Mouse (Mus musculus): ENCODE data around the gene Iqck. TPM values are rescaled to one million over a fixed set of nuclear protein-coding genes. Genes with fewer than 3 reads are reported as not detected.

Iqck gene
- polyA plus RNA-seq, 1 experiment from 2014 or later, result 3.5 TPM

GRCm38 (mm10) chr7:118985786-118986185 lies 130.2 kb downstream of the Iqck start:
- H3K4me1 ChIP-seq, result peaks cover 30% of the 10 kb centered on the region
- 82% methylated on average over 4 of the region's 4 CpGs for WGBS
- H3K36me3 ChIP-seq, result peaks cover 48% of the 10 kb centered on the region
- ATAC-seq (ENCODE audit: low FRiP score, low read depth), result no peak
- H3K27me3 ChIP-seq, result no peaks in the 10 kb centered on the region
- no peak overlapping the region for H3K9ac ChIP-seq (replicated peaks)
- H3K27ac ChIP-seq (replicated peaks), result peak overlapping the region; percentile 54; the same call in 1 of the 2 replicates
- no peak overlapping the region for H3K4me3 ChIP-seq
- H3K4me2 ChIP-seq (replicated peaks), result no peak overlapping the region
- no peaks in the 10 kb centered on the region for H3K9me3 ChIP-seq

- Histone ChIP-seq H3K9ac (replicated peaks) (no peak overlapping the region), H3K4me1 (peaks cover 36% of the 10 kb centered on the region), H3K27me3 (no peaks in the 10 kb centered on the region), H3K9me3 (no peaks in the 10 kb centered on the region), H3K36me3 (peaks cover 43% of the 10 kb centered on the region), H3K4me2 (replicated peaks) (no peak overlapping the region), H3K27ac (replicated peaks) (peak overlapping the region; percentile 54; the same call in 1 of the 2 replicates), H3K4me3 (no peak overlapping the region)
- WGBS, result 59% methylated on average over 4 of the region's 4 CpGs
- ATAC-seq (ENCODE audit: low FRiP score, low read depth), result no peak
These were observed 130.8 kb downstream of the Iqck start for GRCm38 (mm10) chr7:118986369-118986768.

GRCm38 (mm10) chr7:118989275-118989856 lies 133.8 kb downstream of the Iqck start:
- Histone ChIP-seq H3K4me1 (peaks cover 65% of the 10 kb centered on the region), H3K27me3 (no peaks in the 10 kb centered on the region), H3K27ac (replicated peaks) (no peak overlapping the region), H3K36me3 (peaks cover 13% of the 10 kb centered on the region; the same call in 1 of the 2 replicates), H3K4me3 (no peak overlapping the region), H3K9ac (replicated peaks) (no peak overlapping the region), H3K4me2 (replicated peaks) (no peak overlapping the region), H3K9me3 (no peaks in the 10 kb centered on the region)
- ATAC-seq (ENCODE audit: low FRiP score, low read depth), result no peak
- WGBS, result 79% methylated on average over 5 of the region's 5 CpGs

GRCm38 (mm10) chr7:118990282-118990681 lies 134.7 kb downstream of the Iqck start:
- 82% methylated on average over 6 of the region's 6 CpGs for WGBS
- Histone ChIP-seq H3K4me1 (peaks cover 69% of the 10 kb centered on the region), H3K9me3 (no peaks in the 10 kb centered on the region), H3K4me2 (replicated peaks) (no peak overlapping the region), H3K9ac (replicated peaks) (no peak overlapping the region), H3K27ac (replicated peaks) (no peak overlapping the region), H3K27me3 (no peaks in the 10 kb centered on the region), H3K36me3 (peaks cover 8% of the 10 kb centered on the region; the same call in 1 of the 2 replicates), H3K4me3 (no peak overlapping the region)
- no peak for ATAC-seq (ENCODE audit: low FRiP score, low read depth)

- Histone ChIP-seq H3K9ac (replicated peaks) (peak overlapping the region; percentile 4; the same call in 1 of the 2 replicates), H3K4me2 (replicated peaks) (peak overlapping the region; percentile 79), H3K9me3 (no peaks in the 10 kb centered on the region), H3K4me3 (no peak overlapping the region; the same call in 1 of the 2 replicates), H3K4me1 (peaks cover 71% of the 10 kb centered on the region), H3K27me3 (peaks cover 7% of the 10 kb centered on the region), H3K36me3 (peaks cover 6% of the 10 kb centered on the region; the same call in 1 of the 2 replicates), H3K27ac (replicated peaks) (peak overlapping the region; percentile 90)
- ATAC-seq (ENCODE audit: low FRiP score, low read depth), result no peak
- WGBS, result 33% methylated on average over 4 of the region's 4 CpGs
These were observed 135.9 kb downstream of the Iqck start for GRCm38 (mm10) chr7:118991341-118991884.

- peak overlapping the region; percentile 90 for H3K27ac ChIP-seq (replicated peaks)
- peak overlapping the region; percentile 72 for H3K4me3 ChIP-seq
- peaks cover 7% of the 10 kb centered on the region for H3K27me3 ChIP-seq
- ATAC-seq (ENCODE audit: low FRiP score, low read depth), result no peak
- peak overlapping the region; percentile 79 for H3K4me2 ChIP-seq (replicated peaks)
- H3K4me1 ChIP-seq, result peaks cover 65% of the 10 kb centered on the region
- WGBS, result 30% methylated on average over 6 of the region's 6 CpGs
- 0 out of 2 replicates have a peak overlapping the region, but pooled peaks have one; percentile 11 for H3K9ac ChIP-seq (replicated peaks)
- peaks cover 6% of the 10 kb centered on the region; the same call in 1 of the 2 replicates for H3K36me3 ChIP-seq
- no peaks in the 10 kb centered on the region for H3K9me3 ChIP-seq
These were observed 136.6 kb downstream of the Iqck start for GRCm38 (mm10) chr7:118992080-118992560.

GRCm38 (mm10) chr7:118992623-118993405 lies 137.3 kb downstream of the Iqck start:
- peak overlapping the region; percentile 90 for H3K27ac ChIP-seq (replicated peaks)
- H3K36me3 ChIP-seq, result 0 out of 2 replicates have a peak, but pooled peaks cover 2% of the 10 kb centered on the region
- peaks cover 61% of the 10 kb centered on the region for H3K4me1 ChIP-seq
- H3K27me3 ChIP-seq, result peaks cover 7% of the 10 kb centered on the region
- peak overlapping the region; percentile 72 for H3K4me3 ChIP-seq
- peak; percentile 52 for ATAC-seq (ENCODE audit: low FRiP score, low read depth)
- 7% methylated on average over 13 of the region's 13 CpGs for WGBS
- H3K4me2 ChIP-seq (replicated peaks), result peak overlapping the region; percentile 79
- peak overlapping the region; percentile 88 for H3K9ac ChIP-seq (replicated peaks)
- H3K9me3 ChIP-seq, result no peaks in the 10 kb centered on the region

GRCm38 (mm10) chr7:118993597-118994230 lies 138.2 kb downstream of the Iqck start:
- no peaks in the 10 kb centered on the region for H3K9me3 ChIP-seq
- H3K4me3 ChIP-seq, result peak overlapping the region; percentile 72
- peak; percentile 1; the same call in 1 of the 2 replicates for ATAC-seq (ENCODE audit: low FRiP score, low read depth)
- peak overlapping the region; percentile 79 for H3K4me2 ChIP-seq (replicated peaks)
- H3K9ac ChIP-seq (replicated peaks), result peak overlapping the region; percentile 88
- H3K27ac ChIP-seq (replicated peaks), result peak overlapping the region; percentile 90
- H3K27me3 ChIP-seq, result peaks cover 7% of the 10 kb centered on the region
- no peaks in the 10 kb centered on the region for H3K36me3 ChIP-seq
- under 1% methylated on average over 26 of the region's 26 CpGs for WGBS
- peaks cover 61% of the 10 kb centered on the region for H3K4me1 ChIP-seq

- Histone ChIP-seq H3K4me2 (replicated peaks) (peak overlapping the region; percentile 79), H3K36me3 (no peaks in the 10 kb centered on the region), H3K27me3 (peaks cover 7% of the 10 kb centered on the region), H3K9ac (replicated peaks) (peak overlapping the region; percentile 88), H3K4me1 (peaks cover 59% of the 10 kb centered on the region), H3K27ac (replicated peaks) (peak overlapping the region; percentile 90), H3K4me3 (peak overlapping the region; percentile 72), H3K9me3 (no peaks in the 10 kb centered on the region)
- ATAC-seq (ENCODE audit: low FRiP score, low read depth), result peak; percentile 20
- under 1% methylated on average over 21 of the region's 21 CpGs for WGBS
These were observed 138.8 kb downstream of the Iqck start for GRCm38 (mm10) chr7:118994231-118994842.

- ATAC-seq (ENCODE audit: low FRiP score, low read depth), result peak; percentile 85
- Histone ChIP-seq H3K9ac (replicated peaks) (peak within 1 kb of the TSS; percentile 88), H3K27me3 (peaks cover 7% of the 10 kb centered on the region), H3K4me1 (peaks cover 54% of the 10 kb centered on the region), H3K4me3 (peak within 1 kb of the TSS; percentile 72), H3K36me3 (no peaks in the 10 kb centered on the region), H3K27ac (replicated peaks) (peak within 1 kb of the TSS; percentile 90), H3K9me3 (no peaks in the 10 kb centered on the region), H3K4me2 (replicated peaks) (peak within 1 kb of the TSS; percentile 79)
- WGBS, result 1% methylated on average over 44 of the region's 44 CpGs
These were observed 139.5 kb downstream of the Iqck start, which contains the start of gene Gprc5b for GRCm38 (mm10) chr7:118995007-118995406. Gprc5b (minus strand) TSS chr7:118995211.

GRCm38 (mm10) chr7:118995671-118996070 lies 140.1 kb downstream of the Iqck start:
- peaks cover 47% of the 10 kb centered on the region for H3K4me1 ChIP-seq
- no peak overlapping the region for H3K27ac ChIP-seq (replicated peaks)
- H3K27me3 ChIP-seq, result peaks cover 7% of the 10 kb centered on the region
- peak; percentile 3; the same call in 1 of the 2 replicates for ATAC-seq (ENCODE audit: low FRiP score, low read depth)
- peak overlapping the region; percentile 72 for H3K4me3 ChIP-seq
- H3K4me2 ChIP-seq (replicated peaks), result peak overlapping the region; percentile 79
- no peaks in the 10 kb centered on the region for H3K36me3 ChIP-seq
- 12% methylated on average over 14 of the region's 14 CpGs for WGBS
- peak overlapping the region; percentile 88; the same call in 1 of the 2 replicates for H3K9ac ChIP-seq (replicated peaks)
- H3K9me3 ChIP-seq, result no peaks in the 10 kb centered on the region

Measured in midbrain, embryonic 12.5 days (tissue).